Mouse (Mus musculus) common myeloid progenitor, adult 5-6 weeks (primary cell): ENCODE measurements around the gene Ppp1r18. TPM values are rescaled to one million over a fixed set of nuclear protein-coding genes. Genes with fewer than 3 reads are reported as not detected.

Experiments
- ATAC-seq: replicated peaks from 2 replicates; pipeline ENCODE4 v1.8.0; 2016; ENCODE audit warnings: low read depth, mild to moderate bottlenecking, moderate TSS enrichment, inconsistent platforms; ENCODE audit not compliant: poor library complexity, severe bottlenecking
- total RNA-seq: library from RNA; stranded (forward); fragments of 200-1000, 187-1606 nt; gene quantifications from 2 replicates; pipeline ENCODE4 v1.2.3, GENCODE M21; 2017

Gene Ppp1r18
- total RNA-seq, 1 experiment from 2014 or later: 24.0 TPM

DNA sequence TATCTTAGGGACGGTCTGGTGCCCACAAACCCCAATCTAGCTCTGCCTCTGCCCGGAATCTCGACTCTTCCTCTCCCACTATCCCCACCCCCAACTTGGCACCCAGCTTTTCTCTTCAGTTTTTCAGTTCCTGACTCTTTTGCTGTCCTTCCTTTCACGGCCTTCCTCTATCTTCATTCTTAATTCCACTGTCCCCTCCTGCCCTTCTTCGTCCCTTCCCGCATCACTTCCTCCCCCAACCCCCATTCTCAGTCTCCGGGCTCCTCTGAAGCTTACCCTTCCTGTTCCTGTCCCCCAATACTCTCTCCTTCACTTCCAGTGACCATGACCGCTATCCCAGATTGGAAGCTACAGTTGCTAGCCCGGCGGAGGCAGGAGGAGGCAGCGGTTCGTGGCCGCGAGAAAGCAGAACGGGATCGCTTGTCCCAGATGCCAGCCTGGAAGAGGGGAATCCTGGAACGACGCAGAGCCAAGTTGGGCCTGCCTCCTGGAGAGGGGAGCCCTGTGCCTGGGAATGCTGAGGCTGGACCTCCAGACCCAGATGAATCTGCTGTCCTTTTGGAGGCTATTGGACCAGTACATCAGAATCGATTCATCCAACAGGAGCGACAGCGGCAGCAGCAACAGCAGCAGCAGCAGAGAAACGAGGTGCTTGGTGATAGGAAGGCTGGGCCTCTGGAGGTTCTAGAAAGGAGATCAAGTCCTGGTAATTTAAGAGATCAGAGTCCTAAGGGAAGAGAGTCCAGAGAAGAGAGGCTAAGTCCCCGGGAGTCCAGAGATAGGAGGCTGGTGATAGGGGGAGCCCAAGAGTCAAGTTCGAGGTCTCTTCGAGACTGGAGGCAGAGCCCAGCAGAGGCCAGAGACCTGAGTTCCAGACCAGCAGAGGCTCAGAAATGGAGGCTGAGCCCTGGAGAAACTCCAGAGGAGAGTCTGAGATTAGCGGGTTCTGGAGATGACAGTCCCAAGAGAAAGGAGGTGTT lies 1.8 kb downstream of the Ppp1r18 start:
- no peak for ATAC-seq

DNA sequence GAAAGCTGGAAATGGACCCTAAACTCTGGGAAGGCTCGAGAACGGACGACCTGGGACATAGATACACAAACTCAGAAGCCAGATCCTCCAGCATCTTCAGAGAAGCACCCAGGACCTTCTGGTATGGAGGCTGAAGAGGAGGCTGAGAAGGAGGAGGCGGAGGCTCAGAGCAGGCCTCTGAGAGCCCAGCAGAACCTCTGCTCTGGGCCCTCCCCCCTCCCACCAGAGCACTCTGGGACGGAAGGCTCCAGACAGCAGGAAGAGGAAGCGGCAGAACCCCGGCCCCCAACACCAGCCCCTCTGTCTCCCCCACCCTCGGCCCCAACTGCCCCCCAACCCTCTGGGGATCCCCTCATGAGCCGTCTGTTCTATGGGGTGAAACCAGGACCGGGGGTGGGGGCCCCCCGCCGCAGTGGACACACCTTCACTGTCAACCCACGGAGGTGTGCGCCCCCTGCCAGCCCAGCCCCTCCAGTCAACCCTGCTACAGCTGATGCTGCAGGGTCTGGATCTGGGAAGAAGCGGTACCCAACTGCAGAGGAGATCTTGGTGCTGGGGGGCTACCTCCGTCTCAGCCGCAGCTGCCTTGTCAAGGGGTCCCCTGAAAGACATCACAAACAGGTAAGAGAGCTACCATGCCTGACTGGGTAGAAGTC lies 2.9 kb downstream of the Ppp1r18 start:
- ATAC-seq: no peak

DNA sequence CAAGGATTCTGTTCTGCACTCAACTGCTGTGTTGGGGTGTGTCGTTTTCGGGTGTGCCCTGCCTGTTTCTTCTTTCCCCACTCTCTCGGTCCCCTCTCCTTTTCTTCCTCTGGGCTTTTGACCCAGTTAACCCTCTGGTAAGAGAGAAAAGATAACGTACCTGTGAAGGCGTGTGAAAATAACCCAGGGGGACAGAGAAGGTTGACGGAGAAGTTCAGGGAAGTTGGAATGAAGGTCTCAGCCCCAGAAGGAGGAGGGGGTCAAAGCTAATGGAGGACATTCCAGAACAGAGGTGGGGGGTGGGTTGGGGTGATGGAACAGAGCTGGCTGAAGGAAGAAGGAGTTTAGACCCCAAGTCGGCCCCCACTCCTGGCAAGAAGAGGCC lies 3.6 kb downstream of the Ppp1r18 start:
- no peak for ATAC-seq

DNA sequence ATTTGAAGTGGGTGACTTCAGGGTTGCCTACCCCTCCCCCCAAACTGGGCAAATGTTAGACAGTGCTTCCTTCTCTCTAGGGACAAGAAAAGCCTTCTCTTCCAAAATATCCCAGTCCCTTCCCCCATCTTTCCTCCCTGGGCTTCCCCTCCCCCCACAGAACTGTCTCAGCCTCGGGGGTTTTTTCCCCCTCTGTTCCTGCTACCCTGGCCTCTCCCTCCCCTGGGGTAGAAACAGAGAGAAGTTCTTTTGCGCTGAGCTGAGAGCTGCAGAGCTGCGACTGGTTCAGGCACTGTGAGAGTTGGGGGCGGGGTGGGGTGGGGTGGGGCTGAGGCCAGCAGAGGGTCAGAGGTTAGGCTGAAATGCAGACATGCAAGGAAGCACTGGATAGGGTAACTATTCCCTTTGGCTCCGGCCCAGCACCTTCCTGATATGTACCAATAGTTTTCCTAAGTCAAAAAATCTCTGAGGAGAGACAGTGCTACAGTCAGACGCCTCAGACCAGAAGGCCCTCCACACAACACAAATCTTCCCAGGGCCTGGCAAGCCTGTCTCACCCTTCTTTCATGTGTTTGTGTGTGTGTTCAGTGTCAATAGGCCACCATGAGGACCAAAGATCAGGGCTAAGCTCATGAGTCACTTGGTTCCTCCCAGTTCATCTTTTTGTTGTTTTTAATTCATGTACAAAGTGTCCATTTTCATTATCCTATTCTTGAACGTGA lies 4.1 kb downstream of the Ppp1r18 start:
- no peak for ATAC-seq

DNA sequence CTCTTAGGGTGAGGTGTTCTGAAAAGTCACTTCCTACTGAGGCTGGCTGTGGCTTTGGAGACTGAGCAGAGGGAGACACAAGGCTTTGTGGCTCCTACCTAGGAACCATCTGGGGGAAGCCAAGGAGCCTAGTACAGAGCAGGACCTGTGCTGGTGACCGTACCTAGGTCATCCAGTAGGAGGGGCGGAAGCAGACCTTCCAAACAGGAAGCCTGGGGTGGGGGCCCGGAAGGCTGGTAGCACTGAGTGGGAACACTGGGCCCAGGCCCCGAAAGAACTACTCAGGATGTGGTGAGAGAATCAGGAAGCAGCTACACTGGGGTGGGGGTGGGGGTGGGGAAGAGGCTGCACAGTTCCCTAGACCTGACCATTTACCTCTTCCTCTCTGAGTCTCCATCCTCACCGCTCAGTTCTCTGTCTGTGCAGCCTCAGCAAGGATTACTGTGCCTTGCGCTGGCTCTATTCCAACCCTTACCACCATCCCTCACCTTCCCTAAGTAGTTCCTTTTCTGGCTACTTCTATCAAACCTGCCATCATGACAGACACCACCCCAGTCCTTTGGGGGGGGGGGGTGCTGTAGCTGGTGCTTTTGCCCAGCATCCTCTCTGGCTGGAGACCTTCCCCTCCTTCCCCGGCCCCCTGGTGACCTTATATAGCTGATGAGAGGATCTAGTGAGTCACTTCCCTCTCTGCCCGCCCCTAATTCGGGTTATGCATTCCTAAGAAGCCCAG lies 4.9 kb downstream of the Ppp1r18 start:
- peak; percentile 67 for ATAC-seq

DNA sequence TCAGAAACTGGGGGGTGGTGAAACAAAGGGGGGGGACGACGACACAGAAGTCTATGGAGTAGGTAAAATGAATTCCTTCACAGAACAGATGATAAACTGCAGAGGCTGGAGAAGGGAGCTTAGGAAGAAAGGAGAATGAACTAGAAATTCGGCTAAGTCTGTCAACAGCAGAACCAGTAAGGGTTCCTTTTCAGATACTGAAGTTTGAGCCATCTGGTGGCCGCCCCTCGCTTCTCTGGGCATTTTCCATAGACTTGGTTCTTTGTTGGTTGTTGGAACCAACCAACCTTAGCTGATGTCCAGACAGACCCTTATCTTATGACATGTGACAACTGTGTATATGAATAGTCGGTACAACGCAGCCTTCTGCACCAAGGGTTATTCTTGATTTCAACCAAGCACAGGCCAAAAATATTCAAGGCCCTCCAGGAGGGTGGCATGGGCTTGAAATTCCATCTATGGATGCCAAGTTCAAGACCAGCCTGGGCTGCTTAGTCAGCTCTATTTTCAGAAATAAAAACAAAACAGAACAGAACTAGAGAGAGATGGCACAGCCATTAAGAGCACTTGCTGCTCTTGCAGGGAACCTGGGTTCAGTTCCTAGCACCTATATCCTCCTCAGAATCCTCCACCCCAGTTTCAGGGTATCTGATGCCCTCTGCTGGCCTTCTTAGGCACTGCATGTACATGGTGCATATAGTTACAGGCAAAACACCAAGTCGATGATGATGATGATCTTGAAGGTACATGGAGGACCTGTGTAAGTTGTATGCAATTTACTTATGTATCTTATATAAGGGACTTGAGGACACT lies 5.7 kb downstream of the Ppp1r18 start:
- no peak for ATAC-seq

DNA sequence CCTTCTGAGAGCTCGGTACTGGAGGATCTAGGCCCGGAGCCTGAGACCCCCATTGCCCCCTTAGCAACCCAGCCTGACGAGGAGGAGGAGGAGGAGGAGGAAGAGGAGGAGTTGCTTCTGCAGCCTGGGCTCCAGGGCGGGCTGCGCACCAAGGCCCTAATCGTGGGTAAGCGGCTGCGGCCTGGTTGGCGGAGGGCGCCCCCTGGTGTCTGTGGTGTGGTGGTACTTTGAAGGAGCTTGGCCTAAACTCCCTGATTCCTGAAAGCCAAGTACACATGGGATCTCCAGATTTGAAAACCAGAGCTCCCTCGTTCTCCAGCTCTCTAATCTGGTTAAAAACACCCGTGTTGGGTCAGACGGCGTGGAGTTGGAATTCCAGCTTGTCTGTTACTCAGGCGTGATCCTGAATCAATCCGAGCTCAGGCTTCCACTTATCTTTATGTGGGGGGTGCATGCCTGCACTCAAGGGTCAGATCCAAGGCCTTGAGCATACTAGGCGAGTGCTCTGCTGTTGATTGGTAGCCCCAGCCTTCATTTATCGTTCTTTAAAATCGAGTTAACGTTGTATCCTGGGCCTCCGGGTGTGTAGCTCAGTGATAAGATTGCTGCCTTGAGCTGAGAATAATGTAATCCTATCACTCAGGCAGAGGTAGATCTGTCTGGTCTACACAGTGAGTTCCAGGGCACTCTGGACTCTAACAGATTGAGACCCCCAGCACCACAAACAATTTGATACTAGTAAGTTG lies 8.6 kb downstream of the Ppp1r18 start:
- ATAC-seq: peak; percentile 54

DNA sequence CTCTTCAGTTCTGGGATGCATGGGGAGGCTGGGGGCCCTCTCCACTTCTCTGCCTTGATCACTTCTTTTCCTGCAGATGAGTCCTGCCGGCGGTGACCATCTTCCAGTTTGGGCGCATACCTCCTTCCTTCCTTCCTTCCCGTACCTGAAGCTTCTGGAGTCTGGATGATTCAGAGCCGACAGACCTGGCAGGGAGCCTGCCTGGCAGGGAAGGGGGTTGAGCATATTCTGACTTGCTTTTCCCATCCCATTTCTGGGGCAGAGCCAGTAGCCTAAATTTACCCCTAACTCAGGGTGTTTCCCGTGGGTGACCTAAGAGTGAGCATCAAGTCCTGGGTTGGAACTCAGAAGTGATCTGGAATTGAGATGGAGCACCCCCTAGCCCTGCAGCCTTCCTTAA lies 9.3 kb downstream of the Ppp1r18 start:
- no peak for ATAC-seq

DNA sequence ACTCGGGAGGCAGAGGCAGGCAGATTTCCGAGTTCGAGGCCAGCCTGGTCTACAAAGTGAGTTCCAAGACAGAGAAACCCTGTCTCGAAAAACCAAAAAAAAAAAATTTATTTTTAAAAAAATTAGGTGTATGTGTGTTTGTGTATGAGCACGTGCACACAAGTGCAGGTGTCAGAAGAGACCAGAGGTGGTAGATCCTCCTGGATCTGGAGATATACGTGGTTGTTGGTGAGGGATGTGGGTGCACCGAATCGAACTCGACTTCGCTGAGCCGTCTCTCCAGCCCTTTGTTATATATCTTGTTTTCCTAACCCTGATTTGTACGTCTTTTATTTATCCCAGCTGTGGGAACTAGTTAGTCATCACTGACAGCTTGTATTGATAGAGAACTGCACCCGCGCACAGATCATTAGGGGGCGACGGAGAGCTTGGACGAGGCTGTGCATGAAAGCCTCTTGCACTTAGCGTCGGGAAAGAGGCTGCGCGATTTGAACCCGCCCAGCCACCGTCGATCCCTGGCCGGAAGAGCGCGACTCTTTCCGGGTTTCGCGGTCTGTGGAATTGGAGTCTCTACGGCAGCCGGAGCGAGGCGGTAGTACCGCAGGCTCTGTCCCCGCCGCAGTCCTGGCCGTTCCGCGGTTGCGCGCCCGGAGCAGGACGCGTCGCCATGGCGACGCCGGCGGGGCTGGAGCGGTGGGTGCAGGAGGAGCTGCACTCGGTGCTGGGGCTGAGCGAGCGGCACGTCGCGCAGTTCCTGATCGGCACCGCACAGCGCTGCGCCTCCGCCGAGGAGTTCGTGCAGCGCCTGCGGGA lies 14.1 kb downstream of the Ppp1r18 start, which contains the start of gene Dhx16:
Dhx16 (plus strand) TSS at position 575 of the 813 bp plus-strand sequence.
- peak; percentile 97 for ATAC-seq

DNA sequence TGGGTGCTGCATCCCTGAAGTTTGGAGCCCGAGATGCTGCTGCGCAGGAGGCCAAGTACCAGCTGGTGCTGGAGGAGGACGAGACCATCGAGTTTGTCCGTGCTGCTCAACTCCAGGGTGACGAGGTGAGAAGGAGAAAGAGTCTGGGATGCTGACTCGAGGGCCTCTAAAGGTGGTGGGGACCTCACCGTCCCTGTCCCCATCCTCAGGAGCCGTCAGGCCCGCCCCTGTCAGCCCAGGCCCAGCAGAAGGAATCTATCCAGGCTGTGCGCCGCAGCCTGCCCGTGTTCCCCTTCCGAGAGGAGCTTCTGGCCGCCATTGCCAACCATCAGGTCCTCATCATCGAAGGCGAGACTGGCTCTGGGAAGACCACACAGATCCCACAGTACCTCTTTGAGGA lies 17.5 kb downstream of the Ppp1r18 start:
- ATAC-seq: no peak

DNA sequence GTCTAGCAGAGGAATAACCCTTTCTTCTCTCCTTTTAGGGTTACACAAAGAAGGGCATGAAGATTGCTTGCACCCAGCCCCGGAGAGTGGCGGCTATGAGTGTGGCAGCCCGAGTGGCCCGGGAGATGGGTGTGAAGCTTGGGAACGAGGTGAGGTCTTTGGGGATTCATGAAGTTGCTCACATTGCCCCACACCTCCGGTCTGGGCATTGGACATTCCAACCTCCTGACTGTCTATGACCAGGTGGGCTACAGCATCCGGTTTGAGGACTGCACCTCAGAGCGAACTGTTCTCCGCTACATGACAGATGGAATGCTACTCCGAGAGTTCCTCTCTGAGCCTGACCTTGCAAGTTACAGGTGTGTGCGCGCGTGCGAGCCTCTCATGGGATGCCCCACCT lies 18.4 kb downstream of the Ppp1r18 start:
- no peak for ATAC-seq

DNA sequence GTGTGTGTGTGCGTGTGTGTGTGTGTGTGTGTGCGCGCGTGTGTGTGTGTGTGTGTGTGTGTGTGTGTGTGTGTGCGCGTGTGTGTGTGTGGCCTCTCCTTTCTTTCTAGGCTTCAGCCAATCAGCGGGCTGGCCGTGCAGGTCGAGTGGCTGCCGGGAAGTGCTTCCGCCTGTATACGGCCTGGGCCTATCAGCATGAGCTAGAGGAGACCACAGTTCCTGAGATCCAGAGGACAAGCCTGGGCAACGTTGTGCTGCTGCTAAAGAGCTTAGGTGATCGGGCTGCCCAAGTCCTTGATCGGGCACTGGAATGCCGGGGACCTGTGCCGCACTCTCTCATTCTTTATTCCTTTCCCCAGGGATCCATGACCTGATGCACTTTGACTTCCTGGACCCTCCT lies 22.3 kb downstream of the Ppp1r18 start:
- no peak for ATAC-seq

DNA sequence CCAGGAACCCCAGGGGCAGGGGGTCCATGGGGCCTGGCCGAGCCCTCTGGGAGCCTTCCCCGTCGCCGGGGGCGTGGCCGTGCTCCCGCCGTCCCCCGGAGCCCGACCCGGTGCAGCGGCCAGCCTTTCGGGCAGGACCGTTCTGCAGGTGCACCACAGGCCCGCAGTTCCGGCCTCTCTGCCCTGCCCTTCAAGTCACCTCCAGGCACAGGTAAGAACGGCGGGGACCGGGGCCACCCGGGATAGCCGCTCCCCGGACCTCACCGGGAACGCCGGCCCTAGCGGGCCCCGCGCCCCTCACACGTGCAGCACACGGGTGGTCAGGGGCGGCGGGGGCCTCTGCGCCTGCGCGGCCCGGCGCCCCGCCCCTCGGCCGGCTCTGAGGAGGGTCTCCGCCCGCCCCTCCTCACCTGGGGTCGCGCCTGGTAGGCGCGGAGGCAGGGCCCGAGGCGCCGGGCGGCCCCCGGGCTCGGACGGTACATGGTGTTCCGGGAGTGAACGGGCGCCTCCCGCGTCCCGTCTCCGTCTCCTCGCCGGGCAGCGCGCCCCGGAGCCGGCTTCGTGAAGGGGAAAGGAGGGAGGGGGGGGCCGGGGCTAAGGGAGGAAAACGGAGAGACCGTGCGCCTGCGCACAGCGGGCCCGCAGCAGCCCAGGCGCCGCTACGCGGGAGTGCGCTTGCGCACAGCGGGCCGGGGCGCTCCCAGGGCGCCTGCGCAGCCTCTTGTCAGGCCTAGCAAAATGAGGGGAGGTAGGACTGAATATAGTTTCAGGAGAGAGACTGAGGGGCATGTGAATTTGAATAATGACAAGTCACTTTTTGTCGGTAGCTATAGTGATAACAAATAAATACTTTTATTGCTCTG lies 31.6 kb downstream of the Ppp1r18 start, which contains the start of gene 2310061I04Rik:
2310061I04Rik (minus strand) TSS at position 651 of the 863 bp plus-strand sequence.
- peak; percentile 59 for ATAC-seq

DNA sequence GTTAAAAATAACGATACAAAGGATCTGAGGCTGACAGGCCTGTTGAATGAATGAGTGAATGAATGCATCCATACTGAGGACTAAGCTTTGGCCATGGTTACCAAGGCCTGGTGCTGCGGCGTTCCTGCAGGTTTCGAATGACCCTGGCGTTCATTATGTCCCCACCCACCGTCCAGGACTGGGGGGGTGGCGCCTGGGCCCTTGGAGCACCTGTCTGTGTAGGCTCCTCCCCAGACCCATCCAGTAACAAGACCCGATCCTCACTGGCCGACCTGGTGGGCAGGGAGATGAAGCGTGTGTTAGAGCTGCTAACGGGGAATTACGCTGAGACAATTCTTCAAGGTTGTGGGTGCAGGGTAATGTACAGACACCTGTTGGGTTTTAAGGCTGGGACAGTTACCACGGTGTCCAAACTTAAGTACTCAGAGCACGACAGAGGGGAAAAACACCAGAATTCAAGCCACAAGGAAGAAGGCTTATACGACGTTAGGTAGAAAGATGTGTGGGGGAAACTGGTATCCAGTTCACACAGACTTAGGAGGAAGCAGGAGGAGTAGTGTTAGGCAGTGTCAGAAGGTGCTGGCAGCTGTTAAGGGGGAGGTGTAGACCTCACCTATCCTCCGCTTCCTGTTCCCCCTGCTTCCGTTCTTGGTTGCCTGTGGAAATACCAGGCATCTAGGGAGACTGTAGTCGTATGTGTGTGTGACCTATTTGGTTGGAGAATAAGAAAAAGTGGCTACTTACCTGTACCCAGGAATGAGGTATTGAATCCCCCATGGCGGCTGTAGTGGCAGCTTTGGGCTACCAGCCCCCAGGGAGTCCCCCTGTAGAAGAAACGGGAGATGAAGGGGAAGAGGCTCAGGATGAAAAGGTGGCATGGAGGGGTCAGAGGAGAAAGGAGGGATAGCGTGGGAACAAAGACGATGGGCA lies 32.5 kb downstream of the Ppp1r18 start:
- 0 out of 2 replicates have a peak, but pooled peaks have one; percentile 1 for ATAC-seq

DNA sequence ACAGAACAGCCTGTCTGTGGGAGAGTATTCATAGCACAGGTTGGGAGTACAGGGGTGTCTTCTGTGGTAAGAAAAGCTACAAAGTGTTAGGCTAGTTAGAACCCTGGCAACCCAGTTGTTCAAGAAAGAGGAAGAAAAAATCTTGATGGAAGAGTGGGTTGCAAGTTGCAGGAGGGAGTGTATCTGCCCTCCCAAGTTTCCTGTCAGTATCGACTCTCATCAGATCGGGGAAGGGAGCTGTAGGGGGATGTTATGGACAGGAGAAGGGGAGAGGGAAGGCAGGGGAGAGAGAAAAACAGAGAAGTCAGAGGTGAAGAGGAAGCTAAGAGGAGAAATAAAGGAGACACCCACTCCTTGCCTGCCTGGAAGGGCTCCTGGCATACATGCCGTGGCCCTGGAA lies 35.2 kb downstream of the Ppp1r18 start:
- ATAC-seq: peak; percentile 16
